Mouse (Mus musculus): Measurements from ENCODE around the gene Zfp366. TPM values are rescaled to one million over a fixed set of nuclear protein-coding genes. Genes with fewer than 3 reads are reported as not detected.
"Not testable (repeated sequence)": the region's sequence is repeated elsewhere in the genome, so short reads cannot be mapped to it uniquely, and the experiment has no call there.

The Zfp366 gene
- total RNA-seq, 2 experiments from 2014 or later: 3.1 to 4.1 TPM

DNA sequence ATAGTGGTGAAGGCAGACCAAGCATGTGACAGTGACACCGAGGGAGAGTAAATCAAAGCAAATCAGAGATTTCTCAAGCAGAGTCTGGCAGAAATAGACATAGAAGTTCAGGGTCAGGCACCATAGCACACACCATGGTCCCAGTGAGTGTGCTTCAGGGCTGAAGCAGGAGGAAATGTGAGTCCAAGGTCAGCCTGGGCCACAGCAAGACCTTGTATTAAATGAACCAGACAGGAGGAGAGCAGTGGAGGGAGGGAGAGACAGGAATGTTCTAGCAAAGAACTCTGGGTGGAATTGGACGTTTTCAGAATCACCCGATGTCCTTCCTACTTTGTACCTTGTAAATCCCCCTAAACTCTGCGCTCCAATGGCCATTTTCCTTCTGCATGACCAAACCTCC is 21.6 kb upstream of the Zfp366 start:
- Histone ChIP-seq H3K27ac (no peak overlapping the region), H3K4me3 (no peak overlapping the region)
- TF ChIP-seq CTCF (IDR thresholded peaks at IDR 0.05): no peak
- intact Hi-C loops (cut with DNase I): no loop called here
- DNase-seq (ENCODE audit: extremely low spot score in 1 of 2, low spot score in 2 of 2): no peak

DNA sequence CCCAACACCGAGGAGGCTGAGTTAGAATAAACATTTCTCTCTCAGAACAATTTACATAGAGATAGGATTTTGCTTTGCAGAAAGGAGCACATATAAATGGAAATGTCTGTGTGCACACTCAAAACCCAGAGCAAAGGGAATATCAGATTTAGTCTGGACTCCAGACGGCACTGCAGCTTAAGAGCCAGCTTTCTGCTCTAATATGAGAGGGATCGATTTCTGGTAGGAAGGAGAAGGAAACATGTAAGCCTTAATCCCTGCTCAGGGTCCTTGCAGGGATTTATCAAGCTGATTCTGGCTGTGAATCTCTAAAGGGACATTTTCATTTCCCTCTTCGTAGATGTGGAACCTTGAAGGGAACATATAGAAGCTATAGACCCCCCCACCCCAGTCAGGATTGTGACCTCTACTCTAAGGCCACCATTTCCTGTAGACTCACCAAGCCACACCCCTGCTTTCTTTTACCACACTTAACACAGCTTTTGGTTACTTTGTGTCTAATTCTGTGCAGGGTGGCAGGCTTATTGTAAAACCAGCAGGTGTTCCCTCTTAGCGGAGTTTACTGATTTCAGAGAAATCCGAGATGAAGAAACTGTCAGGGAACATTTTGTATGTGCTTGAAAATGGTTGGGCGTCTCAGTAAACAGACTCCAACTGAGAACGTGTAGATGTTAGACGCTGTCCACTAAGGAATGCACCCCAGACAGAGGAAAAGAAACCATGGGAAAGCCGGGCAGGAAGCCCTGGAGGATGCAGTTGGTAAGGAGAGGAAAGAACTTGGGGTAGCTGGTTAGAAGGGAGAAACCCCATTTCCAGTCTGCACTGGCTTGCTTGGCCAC is 20.9 kb upstream of the Zfp366 start:
- DNase-seq (ENCODE audit: extremely low spot score in 1 of 2, low spot score in 2 of 2): no peak
- Histone ChIP-seq H3K4me3 (no peak overlapping the region), H3K27ac (no peak overlapping the region)
- no peak for TF ChIP-seq CTCF (IDR thresholded peaks at IDR 0.05)
- intact Hi-C loops (cut with DNase I): no loop called here

DNA sequence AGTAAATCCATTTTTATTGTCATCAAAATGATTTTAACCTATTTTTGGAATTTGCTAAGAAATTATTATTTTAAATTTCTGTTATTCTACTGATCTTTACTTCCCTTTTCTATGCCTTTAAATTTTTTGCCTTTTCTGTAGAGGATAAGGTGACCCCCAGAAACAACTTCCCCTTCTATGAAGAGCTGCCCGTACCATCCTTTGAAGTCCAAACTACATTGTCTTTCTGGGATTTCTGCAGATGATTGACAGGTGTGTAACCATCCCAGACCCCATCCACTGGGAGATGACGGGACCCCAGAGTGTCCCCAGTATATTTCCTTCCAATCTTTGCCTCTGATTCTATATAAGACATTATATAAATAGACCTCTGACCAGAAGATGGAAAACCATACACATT is 20.3 kb upstream of the Zfp366 start:
- intact Hi-C loops (cut with DNase I): no loop called here
- H3K27ac ChIP-seq: no peak overlapping the region
- no peak for DNase-seq (ENCODE audit: extremely low spot score in 1 of 2, low spot score in 2 of 2)
- TF ChIP-seq CTCF (IDR thresholded peaks at IDR 0.05): no peak
- no peak overlapping the region for H3K4me3 ChIP-seq

DNA sequence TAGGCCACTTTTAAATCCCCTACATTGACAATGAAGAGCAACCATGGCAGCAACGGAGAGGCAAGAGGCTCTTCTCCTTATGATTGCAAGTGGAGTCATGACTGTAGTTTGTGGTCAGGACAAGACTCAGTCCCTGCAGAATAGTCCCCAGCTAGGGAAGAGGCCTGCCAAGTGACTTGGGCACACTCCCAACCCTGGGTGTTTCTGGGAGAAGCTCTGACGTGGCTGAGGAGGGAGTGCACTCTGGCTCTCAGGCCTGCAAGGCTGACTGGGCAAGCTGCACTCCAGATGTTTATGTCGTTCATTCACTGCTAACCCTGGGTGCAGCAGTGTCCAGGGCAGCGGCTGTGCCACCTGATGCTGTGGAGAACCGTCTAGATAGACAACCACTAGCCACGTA is 15.2 kb upstream of the Zfp366 start:
- H3K27ac ChIP-seq: no peak overlapping the region
- intact Hi-C loops (cut with DNase I): no loop called here

DNA sequence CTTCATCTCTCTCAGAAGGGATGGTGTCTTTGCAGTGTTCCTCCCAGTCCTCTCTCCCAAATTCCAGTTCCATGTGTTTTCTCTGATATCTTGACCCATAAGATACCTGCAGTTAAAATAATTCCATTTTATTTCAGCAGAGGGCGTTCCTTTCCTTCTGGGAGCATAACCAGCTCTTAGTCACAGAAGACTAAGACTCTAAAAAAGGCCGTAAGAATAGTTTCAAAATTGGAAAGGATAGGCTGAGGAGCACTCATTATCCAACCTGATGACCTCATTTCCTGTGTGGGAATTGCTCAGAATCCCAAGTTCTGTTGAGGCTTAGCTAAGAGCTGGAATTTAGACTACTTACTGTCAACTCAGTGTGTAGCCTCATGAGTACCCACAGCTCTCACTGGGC is 14.3 kb upstream of the Zfp366 start:
- intact Hi-C loops (cut with DNase I): loop anchor here (1.0 to 10.0 kb wide), 2 partner anchors 147 to 674 kb away; no protein-coding TSS in a partner anchor
- DNase-seq (ENCODE audit: extremely low spot score in 1 of 2, low spot score in 2 of 2): no peak
- no peak overlapping the region for H3K27ac ChIP-seq

More for the DNA sequence above, 15.2 kb upstream of the Zfp366 start:
- H3K4me3 ChIP-seq: no peak overlapping the region
- no peak for TF ChIP-seq CTCF (IDR thresholded peaks at IDR 0.05)
- no peak for DNase-seq (ENCODE audit: extremely low spot score in 1 of 2, low spot score in 2 of 2)

DNA sequence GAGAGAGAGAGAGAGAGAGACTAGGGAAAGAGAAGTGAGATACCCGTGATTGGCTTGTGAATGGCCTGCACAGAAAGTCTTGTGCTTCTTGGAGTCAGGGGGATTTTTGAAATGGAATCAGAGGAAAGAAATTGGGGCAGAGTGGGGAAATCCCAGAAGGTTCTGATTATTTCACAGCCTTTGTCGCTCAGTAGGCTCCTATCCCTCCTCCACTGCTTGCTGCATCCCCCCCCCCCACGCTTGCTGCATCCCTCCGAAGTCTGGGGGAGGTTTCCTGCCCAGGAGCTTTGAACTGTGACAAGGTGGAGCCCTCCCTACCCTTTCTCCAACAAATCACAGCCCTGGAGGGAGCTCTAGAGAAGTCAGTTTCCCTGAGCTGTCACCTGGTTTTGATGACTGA is 10.8 kb upstream of the Zfp366 start:
- H3K4me3 ChIP-seq: no peak overlapping the region
- no peak for DNase-seq (ENCODE audit: extremely low spot score in 1 of 2, low spot score in 2 of 2)
- no peak for TF ChIP-seq CTCF (IDR thresholded peaks at IDR 0.05)
- intact Hi-C loops (cut with DNase I): loop anchor here (10.0 kb wide), 1 partner anchor 671 kb away; no protein-coding TSS in a partner anchor
- H3K27ac ChIP-seq: no peak overlapping the region

More for the DNA sequence above, 14.3 kb upstream of the Zfp366 start:
- H3K4me3 ChIP-seq: no peak overlapping the region
- TF ChIP-seq CTCF (IDR thresholded peaks at IDR 0.05): peak; percentile 63

DNA sequence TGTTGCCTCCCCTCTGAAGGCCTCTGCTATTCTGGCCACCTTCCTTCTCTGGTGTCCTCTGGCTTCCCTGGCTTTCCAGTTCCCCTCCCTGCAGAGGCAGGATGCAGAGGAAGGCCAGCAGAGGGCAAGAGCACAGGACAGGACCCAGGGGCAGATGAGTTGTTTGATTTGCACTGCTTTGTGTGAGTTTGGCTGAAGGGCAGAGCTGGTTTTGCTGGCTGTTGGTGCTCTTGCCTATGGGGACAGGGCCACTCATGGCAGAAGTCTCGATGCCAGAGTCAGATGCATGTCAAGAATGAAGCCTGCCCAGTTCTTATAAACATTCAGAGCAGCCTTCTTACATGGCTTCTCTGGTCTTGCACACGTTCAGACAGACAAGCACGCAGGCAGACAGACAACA is 1.8 kb upstream of the Zfp366 start:
- intact Hi-C loops (cut with DNase I); H3K4me3 ChIP-seq; DNase-seq (ENCODE audit: extremely low spot score in 1 of 2, low spot score in 2 of 2): not testable (repeated sequence)
- H3K27ac ChIP-seq: peak overlapping the region; percentile 65; the same call in 1 of the 2 replicates

DNA sequence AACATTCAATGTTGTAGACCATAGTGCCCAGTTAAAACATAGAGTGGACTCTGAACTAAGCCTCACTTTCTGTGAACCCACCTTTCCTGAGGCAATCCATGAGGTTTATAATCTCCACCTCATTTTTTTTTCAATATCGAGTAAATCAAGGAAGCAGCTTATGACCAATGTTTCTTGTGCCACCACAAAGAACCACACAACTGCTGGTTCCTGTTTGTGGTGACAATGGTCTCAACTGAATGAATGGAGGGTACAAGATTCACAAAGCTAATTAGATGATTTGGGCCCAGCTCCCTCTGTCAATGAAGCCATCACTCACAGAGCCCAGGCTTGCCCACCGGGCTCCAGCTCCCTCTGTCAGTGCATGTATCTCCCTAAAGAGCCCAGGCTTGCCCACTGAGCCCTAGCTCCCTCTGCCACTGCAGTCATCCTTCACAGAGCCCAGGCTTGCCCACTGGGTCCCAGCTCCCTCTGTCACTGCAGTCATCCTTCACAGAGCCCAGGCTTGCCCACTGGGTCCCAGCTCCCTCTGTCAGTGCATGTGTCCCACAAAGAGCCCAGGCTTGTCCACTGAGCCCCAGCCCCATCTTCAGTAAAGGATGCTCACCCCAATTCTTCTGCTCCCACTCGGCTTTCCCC is 1.2 kb upstream of the Zfp366 start:
- DNase-seq (ENCODE audit: extremely low spot score in 1 of 2, low spot score in 2 of 2): no peak
- H3K4me3 ChIP-seq: no peak overlapping the region
- intact Hi-C loops (cut with DNase I): no loop called here
- no peak for TF ChIP-seq CTCF (IDR thresholded peaks at IDR 0.05)
- H3K27ac ChIP-seq: peak overlapping the region; percentile 65

DNA sequence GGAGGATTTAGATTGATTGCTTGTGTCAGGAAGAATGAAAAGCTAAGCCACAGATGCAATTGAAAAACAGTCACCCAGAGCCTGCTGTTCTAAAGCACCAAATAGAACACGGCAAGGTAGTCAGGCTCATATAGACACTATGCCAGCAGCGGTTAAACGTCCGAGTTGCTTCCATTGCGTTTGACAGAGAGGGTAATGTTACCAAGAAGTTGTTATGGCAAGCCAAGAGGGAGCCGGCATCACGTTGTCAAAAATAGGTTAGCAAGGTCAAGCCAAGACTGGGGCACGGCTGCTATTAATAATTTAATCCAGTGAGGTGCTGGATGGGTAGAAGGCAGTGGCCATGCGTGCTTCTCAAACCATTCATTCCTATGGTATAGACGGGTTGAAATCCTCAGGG is 950 bp downstream of the Zfp366 start:
- Histone ChIP-seq H3K4me3 (peak overlapping the region; percentile 26), H3K27ac (peak overlapping the region; percentile 65)
- intact Hi-C loops (cut with DNase I): no loop called here
- no peak for DNase-seq (ENCODE audit: extremely low spot score in 1 of 2, low spot score in 2 of 2)
- no peak for TF ChIP-seq CTCF (IDR thresholded peaks at IDR 0.05)

DNA sequence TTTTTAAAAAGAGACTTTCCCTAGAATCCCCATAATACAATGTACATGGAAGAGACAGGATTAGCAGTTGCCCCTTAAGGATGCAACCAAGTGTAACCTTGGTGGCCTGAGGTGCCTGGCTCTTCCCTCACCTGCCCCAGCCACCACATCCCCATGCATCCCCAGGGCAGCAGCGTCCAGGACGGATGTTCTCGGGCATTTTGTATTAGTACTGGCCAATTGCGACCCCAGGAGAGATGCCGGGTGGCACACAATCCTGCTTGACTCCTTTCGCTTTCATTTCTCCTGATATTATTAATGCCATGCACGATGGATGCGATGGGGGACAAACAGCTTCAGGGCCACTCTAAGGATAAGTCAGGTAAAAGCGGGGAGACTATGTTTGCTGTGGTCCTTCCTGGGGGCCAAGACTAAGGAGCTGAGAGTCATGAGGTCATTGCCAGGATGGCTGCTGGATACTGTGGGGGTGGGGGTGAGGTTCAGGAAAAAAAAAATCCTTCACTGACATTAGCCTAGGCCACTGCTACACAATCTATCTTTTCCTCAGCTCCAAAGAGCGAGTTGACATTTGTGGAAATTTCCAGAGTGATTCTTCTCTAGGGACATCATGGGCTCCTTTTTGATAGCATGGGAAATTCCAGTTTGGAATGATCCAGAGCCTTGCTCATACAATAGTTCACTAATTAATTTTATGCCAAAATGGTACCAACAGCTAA is 1.7 kb downstream of the Zfp366 start:
- H3K27ac ChIP-seq: peak overlapping the region; percentile 65
- H3K4me3 ChIP-seq: peak overlapping the region; percentile 26
- no peak for TF ChIP-seq CTCF (IDR thresholded peaks at IDR 0.05)
- no peak for DNase-seq (ENCODE audit: extremely low spot score in 1 of 2, low spot score in 2 of 2)
- intact Hi-C loops (cut with DNase I): no loop called here

DNA sequence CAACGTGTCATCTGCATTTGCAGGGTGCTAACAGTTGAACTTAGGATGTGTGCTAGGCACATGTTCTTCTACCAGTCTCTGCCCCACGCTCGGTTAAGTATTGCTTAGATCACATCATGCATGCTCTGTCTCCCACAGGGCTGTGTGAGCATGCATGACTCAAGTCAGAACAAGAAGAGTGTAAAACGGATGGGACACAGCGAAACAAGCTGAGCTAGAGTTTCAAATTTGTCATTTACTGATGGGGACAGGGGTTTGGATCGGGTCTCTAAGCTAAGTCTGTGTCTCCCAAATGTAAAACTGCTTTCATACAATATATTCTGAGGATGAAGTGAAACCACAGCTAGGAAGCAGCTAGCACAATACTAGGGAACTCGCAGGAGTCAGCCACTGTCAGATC is 2.2 kb downstream of the Zfp366 start:
- no peak for TF ChIP-seq CTCF (IDR thresholded peaks at IDR 0.05)
- Histone ChIP-seq H3K4me3 (no peak overlapping the region), H3K27ac (peak overlapping the region; percentile 65; the same call in 1 of the 2 replicates)
- intact Hi-C loops (cut with DNase I): no loop called here
- no peak for DNase-seq (ENCODE audit: extremely low spot score in 1 of 2, low spot score in 2 of 2)

DNA sequence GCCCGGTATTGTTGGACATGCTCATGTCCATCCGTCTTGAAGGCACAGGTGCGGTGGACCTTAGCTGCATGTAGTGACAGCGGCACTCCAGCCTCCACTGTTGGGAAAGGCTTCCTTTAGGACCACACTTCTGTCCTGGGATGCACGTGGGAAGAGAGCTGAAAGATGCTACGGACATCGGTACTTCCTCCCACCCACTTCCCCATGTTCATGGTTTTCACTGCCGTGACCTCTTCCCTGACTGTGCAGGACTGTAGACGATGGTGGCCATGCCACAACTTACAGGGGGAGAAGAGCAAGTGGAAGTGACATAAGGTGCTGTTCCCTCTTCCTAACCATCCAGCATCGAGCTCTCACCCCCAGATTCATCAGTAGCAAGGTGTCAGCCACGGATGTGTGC is 2.8 kb downstream of the Zfp366 start:
- no peak for TF ChIP-seq CTCF (IDR thresholded peaks at IDR 0.05)
- intact Hi-C loops (cut with DNase I): no loop called here
- Histone ChIP-seq H3K4me3 (peak overlapping the region; percentile 7; the same call in 1 of the 2 replicates), H3K27ac (peak overlapping the region; percentile 65)
- DNase-seq (ENCODE audit: extremely low spot score in 1 of 2, low spot score in 2 of 2): no peak
